Comparison of ENCODE assay signal across 8 mouse cellular contexts in genomic region chr14:8665636-8666411, GRCm38 (mm10). TPM values are rescaled to one million over a fixed set of nuclear protein-coding genes. Genes with fewer than 3 reads are reported as not detected.
A peak's percentile ranks its signal among the peaks of the same experiment; 100 is the strongest.
DNase-seq lines count a peak whose midpoint lies in the region; ATAC-seq and TF ChIP-seq lines count a peak whose summit lies in the region.

4930452B06Rik (minus strand) TSS chr14:8666240.

- H3K9me3 ChIP-seq in forebrain, embryonic 11.5 days (ENCODE audit: control insufficient read depth, low read length), result no peaks in the 10 kb centered on the region
- H3K9me3 ChIP-seq in heart, postnatal 0 days (replicated peaks; ENCODE audit: control insufficient read depth, low read length), result no peaks in the 10 kb centered on the region
- no peaks in the 10 kb centered on the region for H3K9me3 ChIP-seq in liver, embryonic 12.5 days (replicated peaks)
- no peaks in the 10 kb centered on the region for H3K9me3 ChIP-seq in neural tube, embryonic 14.5 days (ENCODE audit: control insufficient read depth, low read length)

- H3K9ac ChIP-seq in forebrain, embryonic 11.5 days (ENCODE audit: low read length), result peak within 1 kb of the TSS; percentile 89
- peak within 1 kb of the TSS; percentile 66 for H3K9ac ChIP-seq in heart, postnatal 0 days (replicated peaks; ENCODE audit: low read depth, low read length)
- H3K9ac ChIP-seq in liver, embryonic 12.5 days, result peak within 1 kb of the TSS; percentile 31; the same call in 1 of the 2 replicates
- peak within 1 kb of the TSS; percentile 66 for H3K9ac ChIP-seq in neural tube, embryonic 14.5 days (replicated peaks; ENCODE audit: low read depth, low read length)

- peak within 1 kb of the TSS; percentile 18; the same call in 1 of the 2 replicates for H3K4me3 ChIP-seq in spleen, adult 2 months (ENCODE audit: extremely low read depth, insufficient read depth, insufficient read length)
- peak within 1 kb of the TSS; percentile 60 for H3K4me3 ChIP-seq in forebrain, embryonic 11.5 days (ENCODE audit: low read depth, low read length)
- H3K4me3 ChIP-seq in heart, postnatal 0 days (ENCODE audit: low read depth, low read length), result peak within 1 kb of the TSS; percentile 66
- peak within 1 kb of the TSS; percentile 52 for H3K4me3 ChIP-seq in liver, embryonic 12.5 days
- H3K4me3 ChIP-seq in neural tube, embryonic 14.5 days (ENCODE audit: low read depth, low read length), result peak within 1 kb of the TSS; percentile 68

- no peaks in the 10 kb centered on the region for H3K36me3 ChIP-seq in spleen, adult 2 months (ENCODE audit: control insufficient read depth, insufficient read depth, low read length)
- H3K36me3 ChIP-seq in forebrain, embryonic 11.5 days (ENCODE audit: control insufficient read depth, insufficient read depth, low read length), result no peaks in the 10 kb centered on the region
- no peaks in the 10 kb centered on the region for H3K36me3 ChIP-seq in heart, postnatal 0 days (replicated peaks; ENCODE audit: control insufficient read depth, insufficient read depth, low read length)
- H3K36me3 ChIP-seq in liver, embryonic 12.5 days, result no peaks in the 10 kb centered on the region
- no peaks in the 10 kb centered on the region for H3K36me3 ChIP-seq in neural tube, embryonic 14.5 days (ENCODE audit: control insufficient read depth, insufficient read depth, low read length)

- no peak for TF ChIP-seq EP300 in heart, postnatal 0 days (IDR thresholded peaks at IDR 0.05; ENCODE audit: low read depth)

- DNase-seq in spleen, adult 2 months (ENCODE audit: low read depth in 1 of 2, low spot score in 2 of 2), result peak in 1 of 2 experiments; percentile 11
- DNase-seq in spleen, adult 12 weeks (ENCODE audit: low spot score), result no peak
- peak; percentile 93 for DNase-seq in forebrain, embryonic 11.5 days (ENCODE audit: low spot score)
- peak; percentile 73 for DNase-seq in heart, postnatal 0 days (ENCODE audit: low spot score)
- DNase-seq in kidney, postnatal 25 days, result peak; percentile 81 to 90
- peak; percentile 64 to 68 for DNase-seq in thymus, adult 18-20 months

- WGBS in spleen, adult 2 months, result 4% methylated on average over 45 of the region's 45 CpGs
- 1% methylated on average over 38 of the region's 45 CpGs for WGBS in forebrain, embryonic 11.5 days
- WGBS in heart, postnatal 0 days, result 1% methylated on average over 45 of the region's 45 CpGs
- WGBS in liver, embryonic 12.5 days (ENCODE audit: insufficient replicate concordance), result 3% methylated on average over 45 of the region's 45 CpGs
- 2% methylated on average over 45 of the region's 45 CpGs for WGBS in neural tube, embryonic 14.5 days

- no peak for TF ChIP-seq POLR2A in spleen, adult 2 months (IDR thresholded peaks at IDR 0.05; ENCODE audit: low read depth, low read length)

- TF ChIP-seq CTCF in spleen, adult 2 months (IDR thresholded peaks at IDR 0.05; ENCODE audit: extremely low read depth, insufficient read depth, insufficient read length, insufficient replicate concordance), result no peak
- no peak for TF ChIP-seq CTCF in heart, postnatal 0 days (IDR thresholded peaks at IDR 0.05; ENCODE audit: low read depth)

- peak within 1 kb of the TSS; percentile 76 for H3K4me2 ChIP-seq in forebrain, embryonic 11.5 days (ENCODE audit: low read depth, low read length, severe bottlenecking)
- H3K4me2 ChIP-seq in heart, postnatal 0 days (ENCODE audit: low read depth, low read length), result peak within 1 kb of the TSS; percentile 80
- H3K4me2 ChIP-seq in liver, embryonic 12.5 days, result peak within 1 kb of the TSS; percentile 58
- H3K4me2 ChIP-seq in neural tube, embryonic 14.5 days (ENCODE audit: low read depth, low read length), result peak within 1 kb of the TSS; percentile 72

- H3K27me3 ChIP-seq in spleen, adult 2 months (ENCODE audit: control insufficient read depth, insufficient read depth, low read length), result 0 out of 2 replicates have a peak, but pooled peaks cover 1% of the 10 kb centered on the region
- no peaks in the 10 kb centered on the region for H3K27me3 ChIP-seq in forebrain, embryonic 11.5 days (ENCODE audit: control insufficient read depth, insufficient read depth, low read length)
- H3K27me3 ChIP-seq in heart, postnatal 0 days (ENCODE audit: control insufficient read depth, insufficient read depth, low read length), result no peaks in the 10 kb centered on the region
- peaks cover 18% of the 10 kb centered on the region for H3K27me3 ChIP-seq in liver, embryonic 12.5 days (replicated peaks)
- H3K27me3 ChIP-seq in neural tube, embryonic 14.5 days (ENCODE audit: control insufficient read depth, insufficient read depth, low read length), result no peaks in the 10 kb centered on the region

- no peaks in the 10 kb centered on the region for H3K4me1 ChIP-seq in spleen, adult 2 months (ENCODE audit: control insufficient read depth, insufficient read depth, insufficient read length)
- peaks cover 2% of the 10 kb centered on the region; the same call in 1 of the 2 replicates for H3K4me1 ChIP-seq in forebrain, embryonic 11.5 days (replicated peaks; ENCODE audit: control insufficient read depth, insufficient read depth, low read length)
- no peaks in the 10 kb centered on the region for H3K4me1 ChIP-seq in heart, postnatal 0 days (ENCODE audit: control insufficient read depth, insufficient read depth)
- H3K4me1 ChIP-seq in liver, embryonic 12.5 days, result no peaks in the 10 kb centered on the region
- 0 out of 2 replicates have a peak, but pooled peaks cover 2% of the 10 kb centered on the region for H3K4me1 ChIP-seq in neural tube, embryonic 14.5 days (ENCODE audit: control insufficient read depth, insufficient read depth, low read length)

- peak; percentile 99 for ATAC-seq in forebrain, embryonic 11.5 days (replicated peaks; ENCODE audit: low FRiP score)
- ATAC-seq in heart, postnatal 0 days (ENCODE audit: insufficient read depth, low read depth), result peak; percentile 98
- ATAC-seq in liver, embryonic 12.5 days, result peak; percentile 82
- peak; percentile 99 for ATAC-seq in neural tube, embryonic 14.5 days (ENCODE audit: low read depth)

- no peak within 1 kb of the TSS for H3K27ac ChIP-seq in spleen, adult 2 months (ENCODE audit: insufficient read depth, low read length)
- no peak within 1 kb of the TSS for H3K27ac ChIP-seq in forebrain, embryonic 11.5 days (ENCODE audit: low read depth, low read length)
- H3K27ac ChIP-seq in heart, postnatal 0 days (ENCODE audit: low read depth), result peak within 1 kb of the TSS; percentile 40; the same call in 1 of the 2 replicates
- no peak within 1 kb of the TSS for H3K27ac ChIP-seq in liver, embryonic 12.5 days
- H3K27ac ChIP-seq in neural tube, embryonic 14.5 days (ENCODE audit: low read depth, low read length), result no peak within 1 kb of the TSS

RNA-seq across cellular contexts. Expression of gene 4930452B06Rik, which starts in this region (rescaled TPM):
- polyA plus RNA-seq in spleen, adult 2 months (2012; rRNA removed), result 0.04 TPM in 1 of 2 replicates, not detected in the other
- polyA plus RNA-seq in forebrain, embryonic 11.5 days (2014; fragmentation: Nextera tagmentation; extraction: Ambion mirVana), result 15.4 and 16.7 TPM in 2 replicates
- 15.5 and 16.3 TPM in 2 replicates for total RNA-seq in heart, postnatal 0 days (2014; rRNA removed; ENCODE audit: low replicate concordance)
- 5.9 and 6.2 TPM in 2 replicates for polyA plus RNA-seq in heart, postnatal 0 days (2015; fragmentation: Nextera tagmentation; extraction: Ambion mirVana)
- polyA plus RNA-seq in liver, embryonic 12.5 days (2016; fragmentation: Nextera tagmentation; extraction: Ambion mirVana), result 2.3 and 2.5 TPM in 2 replicates
- polyA plus RNA-seq in neural tube, embryonic 14.5 days (2014; fragmentation: Nextera tagmentation; extraction: Ambion mirVana), result 5.1 and 5.7 TPM in 2 replicates

Comparison
In these comparisons a context has a peak if more than half of its experiments do, and no peak if none do; other contexts are left out.
1. H3K4me3 ChIP-seq: peak in every context shown above with its lines; median percentile 68 in neural tube, embryonic 14.5 days; 66 in heart, postnatal 0 days; 60 in forebrain, embryonic 11.5 days; 52 in liver, embryonic 12.5 days; 18 in spleen, adult 2 months.
2. H3K9ac ChIP-seq: peak in every context shown above with its lines; median percentile 89 in forebrain, embryonic 11.5 days; 66 in heart, postnatal 0 days; 66 in neural tube, embryonic 14.5 days; 31 in liver, embryonic 12.5 days.